Mouse (Mus musculus) midbrain, embryonic 11.5 days (tissue): ENCODE measurements at regions not wholly inside any gene's neighbourhood (a gene's known extent, or its start where the extent isn't known, plus 50 kb on each side); places are given as distances from the start of the nearest gene placed in this dataset.

Source experiments
- ATAC-seq: fragments of 200-750 bp; cut with Nextera tagmentation; 2 replicates; pipeline ENCODE4 v1.8.0; 2017; ENCODE audit warnings: moderate TSS enrichment, moderate library complexity; ENCODE audit not compliant: low FRiP score
- DNase-seq: peaks from one replicate; pipeline ENCODE4 v3.0.0; 2015; ENCODE audit warnings: low spot score; ENCODE audit errors: missing footprints
- H3K27ac ChIP-seq: fragments of 300-500 bp; sonication (generic); 2 replicates; pipeline ENCODE4 v1.5.1; 2014; ENCODE audit warnings: low read depth, low read length
- H3K27me3 ChIP-seq: fragments of 300-500 bp; sonication (generic); 2 replicates; pipeline ENCODE4 v1.6.1; 2014; ENCODE audit warnings: mild to moderate bottlenecking, low read length, moderate library complexity, mixed read lengths; ENCODE audit not compliant: control insufficient read depth, insufficient read depth
- H3K36me3 ChIP-seq: fragments of 300-500 bp; sonication (generic); 2 replicates; pipeline ENCODE4 v1.6.1; 2014; ENCODE audit warnings: mild to moderate bottlenecking, low read length, moderate library complexity, mixed read lengths; ENCODE audit not compliant: control insufficient read depth, insufficient read depth
- H3K4me1 ChIP-seq: fragments of 300-500 bp; sonication (generic); 2 replicates; pipeline ENCODE4 v1.6.1; 2014; ENCODE audit warnings: low read length; ENCODE audit not compliant: control insufficient read depth, insufficient read depth
- H3K4me2 ChIP-seq: fragments of 300-500 bp; sonication (generic); 2 replicates; pipeline ENCODE4 v1.6.1; 2014; ENCODE audit warnings: mild to moderate bottlenecking, moderate library complexity
- H3K4me3 ChIP-seq: fragments of 300-500 bp; sonication (generic); 2 replicates; pipeline ENCODE4 v1.5.1; 2014; ENCODE audit warnings: low read depth, low read length
- H3K9ac ChIP-seq: fragments of 300-500 bp; sonication (generic); 2 replicates; pipeline ENCODE4 v1.6.1; 2014; ENCODE audit warnings: low read length
- H3K9me3 ChIP-seq: fragments of 300-500 bp; sonication (generic); 2 replicates; pipeline ENCODE4 v1.6.1; 2016; ENCODE audit warnings: low read length; ENCODE audit not compliant: control insufficient read depth
- WGBS: fragments of 180-500 bp; shearing (Covaris S2); extraction: QIAGEN DNeasy Blood & Tissue Kit; methylation state at CpG from one replicate; pipeline ENCODE4 v1.1.7; 2014; 5-methylcytosine and 5-hydroxymethylcytosine counted together

GRCm38 (mm10) chr7:88185120-88185796 is 92.6 kb upstream of the Ctsc start:
- no peak overlapping the region for H3K27ac ChIP-seq
- WGBS: 73% methylated on average over 6 of the region's 6 CpGs
- no peak overlapping the region for H3K4me3 ChIP-seq
- H3K9me3 ChIP-seq: no peaks in the 10 kb centered on the region
- H3K4me2 ChIP-seq: no peak overlapping the region
- no peak for DNase-seq
- no peaks in the 10 kb centered on the region for H3K4me1 ChIP-seq
- no peaks in the 10 kb centered on the region for H3K27me3 ChIP-seq
- H3K36me3 ChIP-seq: no peaks in the 10 kb centered on the region
- ATAC-seq: no peak
- H3K9ac ChIP-seq: no peak overlapping the region

- Histone ChIP-seq H3K27me3 (no peaks in the 10 kb centered on the region), H3K36me3 (no peaks in the 10 kb centered on the region), H3K4me3 (no peak overlapping the region), H3K9ac (no peak overlapping the region), H3K9me3 (no peaks in the 10 kb centered on the region), H3K27ac (no peak overlapping the region), H3K4me1 (no peaks in the 10 kb centered on the region), H3K4me2 (no peak overlapping the region)
- ATAC-seq (no peak), DNase-seq (no peak)
- 82% methylated on average over 2 of the region's 2 CpGs for WGBS
Observed at GRCm38 (mm10) chr7:88187555-88187954, 90.3 kb upstream of the Ctsc start.

- DNase-seq: no peak
- H3K27me3 ChIP-seq: no peaks in the 10 kb centered on the region
- no peaks in the 10 kb centered on the region for H3K9me3 ChIP-seq
- no peaks in the 10 kb centered on the region for H3K36me3 ChIP-seq
- WGBS: 86% methylated on average over 2 of the region's 2 CpGs
- H3K27ac ChIP-seq: no peak overlapping the region
- no peak overlapping the region for H3K4me2 ChIP-seq
- no peak overlapping the region for H3K9ac ChIP-seq
- H3K4me1 ChIP-seq: no peaks in the 10 kb centered on the region
- ATAC-seq: no peak
- H3K4me3 ChIP-seq: no peak overlapping the region
Observed at GRCm38 (mm10) chr7:88192771-88193170, 85.1 kb upstream of the Ctsc start.

DNA sequence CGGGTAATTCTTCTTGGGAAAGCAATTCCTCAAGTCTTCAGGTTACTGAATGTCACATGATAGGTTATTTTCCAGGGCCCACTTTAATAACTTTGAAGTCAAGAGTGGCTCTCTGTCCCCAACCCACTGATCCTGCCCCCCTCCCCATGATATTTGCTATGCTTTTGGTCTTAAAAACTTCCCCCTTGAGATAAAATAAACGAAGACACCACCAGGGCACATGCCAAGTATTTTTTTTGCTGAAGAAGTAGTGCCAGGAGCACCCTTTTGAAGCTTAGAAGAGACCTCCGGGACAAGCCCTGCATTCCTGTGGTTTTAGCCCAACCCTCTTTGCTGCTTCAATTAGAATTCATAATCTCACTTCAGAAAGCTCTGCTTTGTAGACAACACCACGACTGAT is 78.8 kb upstream of the Ctsc start:
- DNase-seq: no peak

GRCm38 (mm10) chr7:88199929-88200538 is 77.9 kb upstream of the Ctsc start:
- no peaks in the 10 kb centered on the region for H3K4me1 ChIP-seq
- no peak for ATAC-seq
- DNase-seq: no peak
- no peak overlapping the region for H3K27ac ChIP-seq
- no peaks in the 10 kb centered on the region for H3K36me3 ChIP-seq
- no peak overlapping the region for H3K4me2 ChIP-seq
- no peak overlapping the region for H3K9ac ChIP-seq
- H3K9me3 ChIP-seq: no peaks in the 10 kb centered on the region
- H3K4me3 ChIP-seq: no peak overlapping the region
- WGBS: 88% methylated on average over 5 of the region's 5 CpGs
- no peaks in the 10 kb centered on the region for H3K27me3 ChIP-seq

More for the DNA sequence above, 78.8 kb upstream of the Ctsc start:
- no peak overlapping the region for H3K9ac ChIP-seq
- H3K9me3 ChIP-seq: no peaks in the 10 kb centered on the region
- H3K27ac ChIP-seq: no peak overlapping the region
- H3K27me3 ChIP-seq: no peaks in the 10 kb centered on the region
- H3K4me1 ChIP-seq: no peaks in the 10 kb centered on the region
- no peak for ATAC-seq
- no peak overlapping the region for H3K4me3 ChIP-seq
- WGBS: 53% methylated on average over 4 of the region's 4 CpGs
- H3K36me3 ChIP-seq: no peaks in the 10 kb centered on the region
- no peak overlapping the region for H3K4me2 ChIP-seq

DNA sequence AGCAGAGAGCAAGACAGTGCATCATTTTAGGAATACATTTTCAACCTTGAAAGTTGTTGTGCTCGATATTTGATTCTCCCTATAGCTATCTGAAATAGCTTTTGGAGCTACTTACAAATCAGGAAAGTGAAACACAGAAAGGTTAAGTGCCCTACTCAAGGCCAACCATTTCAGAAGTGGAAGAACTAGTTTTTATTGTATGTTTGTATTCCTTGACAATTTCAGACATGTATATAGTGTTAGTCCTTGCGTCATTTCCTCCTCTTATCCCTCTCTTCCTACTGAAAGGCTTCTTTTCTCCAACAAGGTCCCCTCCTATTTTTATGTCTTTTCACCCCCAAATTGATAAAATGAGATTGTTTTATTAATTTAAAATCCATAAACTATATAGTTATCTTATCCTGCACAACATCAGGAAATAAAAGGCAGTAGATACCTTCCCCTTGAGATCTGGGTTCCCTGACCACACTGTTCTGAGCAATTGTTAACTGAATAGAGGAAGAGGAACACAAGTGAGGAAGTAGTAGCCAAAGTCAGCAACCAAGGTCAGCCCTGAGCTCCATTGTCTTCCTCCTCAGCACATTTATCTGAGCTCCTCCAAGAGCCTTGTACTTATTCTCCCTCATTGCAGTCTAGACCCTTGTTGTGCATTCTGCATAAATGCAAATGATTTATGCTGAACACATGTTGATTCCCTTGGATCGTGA is 76.1 kb upstream of the Ctsc start:
- Histone ChIP-seq H3K9ac (no peak overlapping the region), H3K27ac (no peak overlapping the region), H3K27me3 (no peaks in the 10 kb centered on the region), H3K4me2 (no peak overlapping the region), H3K4me3 (no peak overlapping the region), H3K36me3 (no peaks in the 10 kb centered on the region), H3K4me1 (no peaks in the 10 kb centered on the region), H3K9me3 (no peaks in the 10 kb centered on the region)
- ATAC-seq (no peak), DNase-seq (no peak)
- WGBS: 90% methylated on average over 3 of the region's 3 CpGs

DNA sequence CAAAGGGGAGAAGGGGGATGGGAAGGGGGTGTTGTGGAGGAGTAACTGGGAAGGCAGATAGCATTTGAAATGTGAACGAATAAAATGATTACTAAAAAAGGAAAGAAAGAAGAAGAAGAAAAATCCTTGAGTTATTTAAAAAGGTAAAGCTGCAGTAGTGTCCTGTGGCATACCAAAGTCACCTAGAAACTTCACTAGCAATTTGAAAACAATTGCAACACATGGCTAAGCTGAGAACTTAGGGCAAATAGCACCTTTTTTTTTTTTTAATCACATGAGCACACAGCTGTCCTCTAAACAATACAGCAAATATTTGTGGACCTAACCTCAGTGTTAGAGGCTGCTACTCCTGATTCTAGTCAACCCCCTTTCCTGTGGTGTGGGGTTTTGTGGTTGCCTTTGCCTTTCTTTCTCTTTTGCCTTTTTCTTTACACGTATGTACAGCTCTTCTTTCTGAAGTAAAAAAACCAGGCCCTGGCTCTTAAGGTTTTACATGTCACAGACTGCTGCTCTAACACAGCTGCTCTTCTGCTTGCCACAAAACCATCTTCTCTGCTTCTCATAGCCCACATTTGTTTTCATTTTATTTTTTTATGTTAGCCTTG is 71.6 kb upstream of the Ctsc start:
- Histone ChIP-seq H3K4me2 (no peak overlapping the region), H3K27ac (no peak overlapping the region), H3K9ac (no peak overlapping the region), H3K36me3 (no peaks in the 10 kb centered on the region), H3K9me3 (no peaks in the 10 kb centered on the region), H3K4me1 (0 out of 2 replicates have a peak, but pooled peaks cover 5% of the 10 kb centered on the region), H3K4me3 (no peak overlapping the region), H3K27me3 (no peaks in the 10 kb centered on the region)
- 59% methylated on average over 2 of the region's 2 CpGs for WGBS
- ATAC-seq (peak; percentile 49; the same call in 1 of the 2 replicates), DNase-seq (peak; percentile 84)

- WGBS: 16% methylated on average over 10 of the region's 10 CpGs
- Histone ChIP-seq H3K4me2 (peak overlapping the region; percentile 24), H3K36me3 (no peaks in the 10 kb centered on the region), H3K4me3 (no peak overlapping the region), H3K27ac (0 out of 2 replicates have a peak overlapping the region, but pooled peaks have one; percentile 31), H3K27me3 (no peaks in the 10 kb centered on the region), H3K9ac (no peak overlapping the region), H3K9me3 (no peaks in the 10 kb centered on the region), H3K4me1 (0 out of 2 replicates have a peak, but pooled peaks cover 5% of the 10 kb centered on the region)
- DNase-seq (peak; percentile 87), ATAC-seq (peak; percentile 80)
Observed at GRCm38 (mm10) chr7:88206914-88207710, 70.8 kb upstream of the Ctsc start.
